ENCODE assay signal across 30 mouse cellular contexts in genomic region chr10:7138049-7138448, GRCm38 (mm10).
DNase-seq lines count a peak whose midpoint lies in the region; ATAC-seq and TF ChIP-seq lines count a peak whose summit lies in the region.
"Had no signal": no experiment of that assay in that cellular context is flagged by ENCODE, and none has a peak within 500 bp of the region (broad histone marks: within the 10 kb centered on the region; RNA-seq: fewer than 3 reads in every experiment).

No protein-coding gene starts in this region.

- no peak for TF ChIP-seq CTCF in cerebellum, adult 2 months (IDR thresholded peaks at IDR 0.05; ENCODE audit: borderline replicate concordance, insufficient read depth, low read depth, low read length)
- no peak for TF ChIP-seq CTCF in lung, embryonic 14.5 days (IDR thresholded peaks at IDR 0.05; ENCODE audit: low read depth)

- no peaks in the 10 kb centered on the region for H3K27me3 ChIP-seq in cerebellum, adult 2 months (ENCODE audit: control insufficient read depth, insufficient read depth, low read length)
- no peaks in the 10 kb centered on the region for H3K27me3 ChIP-seq in hindbrain, embryonic 12.5 days
- H3K27me3 ChIP-seq in hindbrain, embryonic 10.5 days (ENCODE audit: insufficient read depth, poor library complexity, severe bottlenecking): no peaks in the 10 kb centered on the region
- H3K27me3 ChIP-seq in lung, embryonic 14.5 days (ENCODE audit: insufficient read depth, low read length): no peaks in the 10 kb centered on the region
- no peaks in the 10 kb centered on the region for H3K27me3 ChIP-seq in hindbrain, embryonic 16.5 days (replicated peaks; ENCODE audit: control insufficient read depth, insufficient read depth, low read length)
- H3K27me3 ChIP-seq: CH12.LX; embryonic facial prominence, embryonic 12.5 days; heart, embryonic 13.5 days; intestine, embryonic 15.5 days; limb, embryonic 13.5 days; megakaryocyte, embryonic 14.5 days; midbrain, embryonic 13.5 days; stomach, embryonic 15.5 days had no signal

- DNase-seq in cerebellum, adult 2 months: peak in 1 of 2 experiments; percentile 30
- no peak for DNase-seq in cerebellum, adult 11 months
- DNase-seq in hindbrain, embryonic 10.5 days (ENCODE audit: low spot score): no peak
- peak; percentile 30 for DNase-seq in lung, embryonic 14.5 days
- no peak for DNase-seq in lung, postnatal 14 days
- no peak for DNase-seq in urinary bladder, postnatal 10 days (ENCODE audit: low spot score)
- DNase-seq: adrenal gland, adult 2 months; adrenal gland, postnatal 36 days; cerebellum, adult 9-10 months; cerebellum, postnatal 36 days; gastrocnemius, postnatal 10 days; heart, postnatal 10 days; kidney, adult 2 months; kidney, postnatal 14 days; lung, postnatal 4 days; right cerebral cortex, postnatal 25 days; thymus, postnatal 14 days had no signal

- no peak overlapping the region for H3K9ac ChIP-seq in hindbrain, embryonic 12.5 days
- no peak overlapping the region for H3K9ac ChIP-seq in lung, embryonic 14.5 days
- no peak overlapping the region for H3K9ac ChIP-seq in hindbrain, embryonic 16.5 days (ENCODE audit: low read depth, low read length)
- H3K9ac ChIP-seq: embryonic facial prominence, embryonic 12.5 days; heart, embryonic 13.5 days; intestine, embryonic 15.5 days; limb, embryonic 13.5 days; midbrain, embryonic 13.5 days; stomach, embryonic 15.5 days had no signal

- peak; percentile 38; the same call in 1 of the 2 replicates for ATAC-seq in hindbrain, embryonic 12.5 days (ENCODE audit: low FRiP score)
- peak; percentile 28; the same call in 1 of the 2 replicates for ATAC-seq in lung, embryonic 14.5 days (ENCODE audit: insufficient read depth)
- peak; percentile 50; the same call in 1 of the 2 replicates for ATAC-seq in hindbrain, embryonic 16.5 days
- ATAC-seq: activated CD4-positive, CD25-positive, alpha-beta regulatory T cell, adult 4 months; intestine, embryonic 15.5 days; midbrain, embryonic 13.5 days had no signal

- H3K4me3 ChIP-seq in cerebellum, adult 2 months (replicated peaks; ENCODE audit: insufficient read depth, low read depth, low read length): no peak overlapping the region
- H3K4me3 ChIP-seq in hindbrain, embryonic 12.5 days: no peak overlapping the region
- no peak overlapping the region for H3K4me3 ChIP-seq in hindbrain, embryonic 10.5 days
- no peak overlapping the region for H3K4me3 ChIP-seq in lung, embryonic 14.5 days (ENCODE audit: low read depth, low read length)
- no peak overlapping the region for H3K4me3 ChIP-seq in hindbrain, embryonic 16.5 days (ENCODE audit: low read length)
- H3K4me3 ChIP-seq: embryonic facial prominence, embryonic 12.5 days; heart, embryonic 13.5 days; intestine, embryonic 15.5 days; layer of hippocampus, adult 2 months; limb, embryonic 13.5 days; megakaryocyte, embryonic 14.5 days; midbrain, embryonic 13.5 days; stomach, embryonic 15.5 days had no signal

- H3K36me3 ChIP-seq in hindbrain, embryonic 12.5 days: no peaks in the 10 kb centered on the region
- H3K36me3 ChIP-seq in hindbrain, embryonic 10.5 days: peaks cover 32% of the 10 kb centered on the region
- peaks cover 15% of the 10 kb centered on the region; the same call in 1 of the 2 replicates for H3K36me3 ChIP-seq in lung, embryonic 14.5 days (ENCODE audit: insufficient read depth)
- no peaks in the 10 kb centered on the region for H3K36me3 ChIP-seq in hindbrain, embryonic 16.5 days (ENCODE audit: control insufficient read depth, insufficient read depth, low read length)
- H3K36me3 ChIP-seq: midbrain, embryonic 13.5 days had no signal

- H3K4me1 ChIP-seq in cerebellum, adult 2 months (ENCODE audit: control insufficient read depth, insufficient read depth, low read length): peaks cover 15% of the 10 kb centered on the region
- peaks cover 3% of the 10 kb centered on the region; the same call in 1 of the 2 replicates for H3K4me1 ChIP-seq in hindbrain, embryonic 12.5 days
- H3K4me1 ChIP-seq in hindbrain, embryonic 10.5 days (replicated peaks): no peaks in the 10 kb centered on the region
- H3K4me1 ChIP-seq in lung, embryonic 14.5 days (ENCODE audit: insufficient read depth): no peaks in the 10 kb centered on the region
- no peaks in the 10 kb centered on the region for H3K4me1 ChIP-seq in hindbrain, embryonic 16.5 days (ENCODE audit: control insufficient read depth, insufficient read depth, low read depth, low read length)
- H3K4me1 ChIP-seq: embryonic facial prominence, embryonic 12.5 days; midbrain, embryonic 13.5 days had no signal

- no peaks in the 10 kb centered on the region for H3K9me3 ChIP-seq in hindbrain, embryonic 12.5 days (replicated peaks)
- H3K9me3 ChIP-seq in hindbrain, embryonic 10.5 days: no peaks in the 10 kb centered on the region
- H3K9me3 ChIP-seq in lung, embryonic 14.5 days (ENCODE audit: low read depth, low read length): no peaks in the 10 kb centered on the region
- no peaks in the 10 kb centered on the region for H3K9me3 ChIP-seq in hindbrain, embryonic 16.5 days (ENCODE audit: control insufficient read depth, low read length)
- H3K9me3 ChIP-seq: embryonic facial prominence, embryonic 12.5 days; heart, embryonic 13.5 days; intestine, embryonic 15.5 days; limb, embryonic 13.5 days; megakaryocyte, embryonic 14.5 days; midbrain, embryonic 13.5 days; stomach, embryonic 15.5 days had no signal

- peak overlapping the region; percentile 28; the same call in 1 of the 2 replicates for H3K27ac ChIP-seq in cerebellum, adult 2 months (ENCODE audit: insufficient read depth, low read length)
- H3K27ac ChIP-seq in hindbrain, embryonic 12.5 days: no peak overlapping the region
- no peak overlapping the region for H3K27ac ChIP-seq in hindbrain, embryonic 10.5 days
- no peak overlapping the region for H3K27ac ChIP-seq in lung, embryonic 14.5 days (ENCODE audit: low read depth)
- H3K27ac ChIP-seq in hindbrain, embryonic 16.5 days (ENCODE audit: low read depth, low read length): no peak overlapping the region
- H3K27ac ChIP-seq: embryonic facial prominence, embryonic 12.5 days; heart, embryonic 13.5 days; intestine, embryonic 15.5 days; layer of hippocampus, adult 2 months; limb, embryonic 13.5 days; midbrain, embryonic 13.5 days; stomach, embryonic 15.5 days had no signal

- 39% methylated on average over 12 of the region's 12 CpGs for WGBS in cerebellum, adult 2 months
- 74% methylated on average over 12 of the region's 12 CpGs for WGBS in hindbrain, embryonic 12.5 days
- WGBS in hindbrain, embryonic 10.5 days: 92% methylated on average over 12 of the region's 12 CpGs
- WGBS in lung, embryonic 14.5 days: 71% methylated on average over 12 of the region's 12 CpGs
- 64% methylated on average over 12 of the region's 12 CpGs for WGBS in hindbrain, embryonic 16.5 days

- no peak for TF ChIP-seq POLR2A in cerebellum, adult 2 months (IDR thresholded peaks at IDR 0.05; ENCODE audit: borderline replicate concordance, insufficient read depth, low read length)

- no peak overlapping the region for H3K4me2 ChIP-seq in hindbrain, embryonic 12.5 days (replicated peaks)
- no peak overlapping the region for H3K4me2 ChIP-seq in lung, embryonic 14.5 days
- H3K4me2 ChIP-seq in hindbrain, embryonic 16.5 days (ENCODE audit: low read length): 0 out of 2 replicates have a peak overlapping the region, but pooled peaks have one; percentile 18
- H3K4me2 ChIP-seq: embryonic facial prominence, embryonic 12.5 days; heart, embryonic 13.5 days; intestine, embryonic 15.5 days; limb, embryonic 13.5 days; liver, embryonic 11.5 days; midbrain, embryonic 13.5 days; stomach, embryonic 15.5 days had no signal
